Mouse (Mus musculus): Measurements from ENCODE around the gene Fbxw21. TPM values are rescaled to one million over a fixed set of nuclear protein-coding genes. Genes with fewer than 3 reads are reported as not detected.
"Not testable (repeated sequence)": the region's sequence is repeated elsewhere in the genome, so short reads cannot be mapped to it uniquely, and the experiment has no call there.

Fbxw21 gene
- not detected in 2 replicates for total RNA-seq (2012; rRNA removed)

DNA sequence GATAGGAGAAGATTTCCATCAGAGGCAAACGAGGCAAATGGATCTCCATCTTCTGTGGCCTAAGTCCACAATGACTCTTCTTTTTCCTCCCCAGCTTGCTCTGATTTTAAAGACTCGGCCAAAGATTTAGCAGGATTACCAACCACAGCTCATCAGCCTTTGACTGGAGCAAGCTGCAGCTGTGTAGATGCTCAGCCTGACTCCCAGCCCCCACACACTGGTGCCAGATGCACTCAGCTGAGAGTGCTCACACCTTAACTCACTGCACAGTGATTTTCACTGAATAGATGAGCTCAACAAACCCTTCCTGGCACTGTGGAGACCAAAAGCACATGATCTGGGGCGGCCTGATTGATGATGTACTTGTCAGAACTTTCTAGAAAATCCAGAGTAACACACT, at the start of gene Fbxw21:
TSS of gene Fbxw21 (minus strand) at position 101 of the 400 bp plus-strand sequence.
- no peaks in the 10 kb centered on the region for H3K36me3 ChIP-seq (ENCODE audit: control insufficient read depth, insufficient read depth, low read length, poor library complexity, severe bottlenecking)
- H3K9me3 ChIP-seq (ENCODE audit: control insufficient read depth, insufficient read depth, low read depth, low read length), result no peaks in the 10 kb centered on the region
- in situ Hi-C loops (cut with MboI; ENCODE audit: low sequenced_read_pairs in 2 of 2, unreplicated experiment in 2 of 2), result no loop called here
- no peak for DNase-seq (ENCODE audit: low read depth, low spot score)
- H3K4me3 ChIP-seq (ENCODE audit: insufficient read depth in 1 of 2, low read depth in 1 of 2, low read length in 2 of 2, poor library complexity in 1 of 2, severe bottlenecking in 1 of 2), result no peak within 1 kb of the TSS
- no peak within 1 kb of the TSS for H3K9ac ChIP-seq (ENCODE audit: insufficient read depth, low read depth, low read length, poor library complexity, severe bottlenecking)
- no peak for TF ChIP-seq ZC3H11A (IDR thresholded peaks at IDR 0.05; ENCODE audit: borderline replicate concordance, low read depth, low read length)
- no peak for TF ChIP-seq MAFK (IDR thresholded peaks at IDR 0.05; ENCODE audit: insufficient read depth, low read depth, low read length)
- no peak for TF ChIP-seq ZNF384 (IDR thresholded peaks at IDR 0.05; ENCODE audit: low read depth, low read length)
- TF ChIP-seq HCFC1 (IDR thresholded peaks at IDR 0.05; ENCODE audit: borderline replicate concordance, insufficient read depth, low read length), result no peak
- TF ChIP-seq CHD2 (IDR thresholded peaks at IDR 0.05; ENCODE audit: low read depth, low read length), result no peak
- no peaks in the 10 kb centered on the region for H3K4me1 ChIP-seq (ENCODE audit: control insufficient read depth in 2 of 2, insufficient read depth in 2 of 2, low read length in 2 of 2, poor library complexity in 1 of 2)
- H3K27ac ChIP-seq (ENCODE audit: insufficient read depth, low read depth, low read length, poor library complexity, severe bottlenecking), result no peak within 1 kb of the TSS

- H3K27ac ChIP-seq (ENCODE audit: insufficient read depth, low read depth, low read length, poor library complexity, severe bottlenecking); H3K9ac ChIP-seq (ENCODE audit: insufficient read depth, low read depth, low read length, poor library complexity, severe bottlenecking); DNase-seq (ENCODE audit: low read depth, low spot score); H3K4me3 ChIP-seq (ENCODE audit: insufficient read depth in 1 of 2, low read depth in 1 of 2, low read length in 2 of 2, poor library complexity in 1 of 2, severe bottlenecking in 1 of 2); in situ Hi-C loops (cut with MboI; ENCODE audit: low sequenced_read_pairs in 2 of 2, unreplicated experiment in 2 of 2); H3K9me3 ChIP-seq (ENCODE audit: control insufficient read depth, insufficient read depth, low read depth, low read length); H3K4me1 ChIP-seq (ENCODE audit: control insufficient read depth in 2 of 2, insufficient read depth in 2 of 2, low read length in 2 of 2, poor library complexity in 1 of 2); H3K36me3 ChIP-seq (ENCODE audit: control insufficient read depth, insufficient read depth, low read length, poor library complexity, severe bottlenecking): not testable (repeated sequence)
Observed at GRCm38 (mm10) chr9:109201347-109201746, 39.5 kb upstream of the Fbxw21 start.

DNA sequence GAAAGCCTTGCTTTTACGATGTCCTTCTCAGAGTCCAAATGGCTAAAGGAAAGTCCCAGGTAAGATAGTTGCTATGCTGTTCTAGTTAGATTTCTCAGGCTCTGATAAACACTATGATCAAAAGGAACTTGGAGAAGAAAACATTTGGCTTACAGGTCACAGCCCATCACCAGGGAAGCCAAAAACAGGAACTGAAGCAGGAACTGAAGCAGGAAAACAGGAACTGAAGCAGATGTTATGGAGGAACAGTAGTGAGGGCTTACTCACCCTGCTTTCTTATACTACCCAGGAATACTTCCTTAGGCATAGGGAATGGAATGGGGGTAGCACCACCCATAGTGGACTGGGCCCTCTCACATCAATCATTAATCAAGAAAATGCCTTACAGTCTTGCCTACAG, 38.5 kb upstream of the Fbxw21 start:
- Histone ChIP-seq H3K9me3 (ENCODE audit: control insufficient read depth, insufficient read depth, low read depth, low read length) (no peaks in the 10 kb centered on the region), H3K4me3 (ENCODE audit: insufficient read depth in 1 of 2, low read depth in 1 of 2, low read length in 2 of 2, poor library complexity in 1 of 2, severe bottlenecking in 1 of 2) (no peak overlapping the region), H3K4me1 (ENCODE audit: control insufficient read depth in 2 of 2, insufficient read depth in 2 of 2, low read length in 2 of 2, poor library complexity in 1 of 2) (no peaks in the 10 kb centered on the region), H3K27ac (ENCODE audit: insufficient read depth, low read depth, low read length, poor library complexity, severe bottlenecking) (no peak overlapping the region), H3K36me3 (ENCODE audit: control insufficient read depth, insufficient read depth, low read length, poor library complexity, severe bottlenecking) (no peaks in the 10 kb centered on the region), H3K9ac (ENCODE audit: insufficient read depth, low read depth, low read length, poor library complexity, severe bottlenecking) (no peak overlapping the region)
- in situ Hi-C loops (cut with MboI; ENCODE audit: low sequenced_read_pairs in 2 of 2, unreplicated experiment in 2 of 2), result no loop called here
- TF ChIP-seq ZC3H11A (IDR thresholded peaks at IDR 0.05; ENCODE audit: borderline replicate concordance, low read depth, low read length), result no peak
- TF ChIP-seq ZNF384 (IDR thresholded peaks at IDR 0.05; ENCODE audit: low read depth, low read length), result no peak
- no peak for TF ChIP-seq HCFC1 (IDR thresholded peaks at IDR 0.05; ENCODE audit: borderline replicate concordance, insufficient read depth, low read length)
- no peak for TF ChIP-seq MAFK (IDR thresholded peaks at IDR 0.05; ENCODE audit: insufficient read depth, low read depth, low read length)
- no peak for TF ChIP-seq CHD2 (IDR thresholded peaks at IDR 0.05; ENCODE audit: low read depth, low read length)
- no peak for DNase-seq (ENCODE audit: low read depth, low spot score)

- no peak for DNase-seq (ENCODE audit: low read depth, low spot score)
- H3K27ac ChIP-seq (ENCODE audit: insufficient read depth, low read depth, low read length, poor library complexity, severe bottlenecking), result no peak overlapping the region
- no peak overlapping the region for H3K9ac ChIP-seq (ENCODE audit: insufficient read depth, low read depth, low read length, poor library complexity, severe bottlenecking)
- no peaks in the 10 kb centered on the region for H3K9me3 ChIP-seq (ENCODE audit: control insufficient read depth, insufficient read depth, low read depth, low read length)
- TF ChIP-seq ZC3H11A (IDR thresholded peaks at IDR 0.05; ENCODE audit: borderline replicate concordance, low read depth, low read length), result no peak
- TF ChIP-seq ZNF384 (IDR thresholded peaks at IDR 0.05; ENCODE audit: low read depth, low read length), result no peak
- TF ChIP-seq HCFC1 (IDR thresholded peaks at IDR 0.05; ENCODE audit: borderline replicate concordance, insufficient read depth, low read length), result no peak
- no peak for TF ChIP-seq MAFK (IDR thresholded peaks at IDR 0.05; ENCODE audit: insufficient read depth, low read depth, low read length)
- TF ChIP-seq CHD2 (IDR thresholded peaks at IDR 0.05; ENCODE audit: low read depth, low read length), result no peak
- H3K4me1 ChIP-seq (ENCODE audit: control insufficient read depth in 2 of 2, insufficient read depth in 2 of 2, low read length in 2 of 2, poor library complexity in 1 of 2), result no peaks in the 10 kb centered on the region
- in situ Hi-C loops (cut with MboI; ENCODE audit: low sequenced_read_pairs in 2 of 2, unreplicated experiment in 2 of 2), result no loop called here
- no peaks in the 10 kb centered on the region for H3K36me3 ChIP-seq (ENCODE audit: control insufficient read depth, insufficient read depth, low read length, poor library complexity, severe bottlenecking)
- H3K4me3 ChIP-seq (ENCODE audit: insufficient read depth in 1 of 2, low read depth in 1 of 2, low read length in 2 of 2, poor library complexity in 1 of 2, severe bottlenecking in 1 of 2), result no peak overlapping the region
Observed at GRCm38 (mm10) chr9:109199353-109199752, 37.5 kb upstream of the Fbxw21 start.

DNA sequence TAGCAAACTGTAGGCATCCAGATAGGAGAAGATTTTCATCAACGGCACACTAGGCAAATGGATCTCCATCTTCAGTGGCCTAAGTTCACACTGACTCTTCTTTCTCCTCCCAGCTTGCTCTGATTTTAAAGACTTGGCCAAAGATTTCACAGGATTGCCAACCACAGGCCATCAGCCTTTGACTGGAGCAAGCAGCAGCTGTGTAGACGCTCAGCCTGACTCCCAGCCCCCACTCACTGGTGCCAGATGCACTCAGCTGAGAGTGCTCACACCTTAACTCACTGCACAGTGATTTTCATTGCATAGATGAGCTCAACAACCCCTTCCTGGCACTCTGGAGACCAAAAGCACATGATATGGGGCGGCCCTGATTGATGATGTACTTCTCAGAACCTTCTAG, 34.0 kb upstream of the Fbxw21 start, which contains the start of gene Fbxw13:
TSS of gene Fbxw13 (minus strand) at position 101 of the 400 bp plus-strand sequence.
- H3K27ac ChIP-seq (ENCODE audit: insufficient read depth, low read depth, low read length, poor library complexity, severe bottlenecking); H3K4me3 ChIP-seq (ENCODE audit: insufficient read depth in 1 of 2, low read depth in 1 of 2, low read length in 2 of 2, poor library complexity in 1 of 2, severe bottlenecking in 1 of 2); DNase-seq (ENCODE audit: low read depth, low spot score); H3K36me3 ChIP-seq (ENCODE audit: control insufficient read depth, insufficient read depth, low read length, poor library complexity, severe bottlenecking); in situ Hi-C loops (cut with MboI; ENCODE audit: low sequenced_read_pairs in 2 of 2, unreplicated experiment in 2 of 2); H3K4me1 ChIP-seq (ENCODE audit: control insufficient read depth in 2 of 2, insufficient read depth in 2 of 2, low read length in 2 of 2, poor library complexity in 1 of 2); H3K9ac ChIP-seq (ENCODE audit: insufficient read depth, low read depth, low read length, poor library complexity, severe bottlenecking); H3K9me3 ChIP-seq (ENCODE audit: control insufficient read depth, insufficient read depth, low read depth, low read length): not testable (repeated sequence)

Measured in ES-E14 (cell line).